Mouse (Mus musculus): Measurements from ENCODE around the gene Mrpl52.

Mrpl52 gene

DNA sequence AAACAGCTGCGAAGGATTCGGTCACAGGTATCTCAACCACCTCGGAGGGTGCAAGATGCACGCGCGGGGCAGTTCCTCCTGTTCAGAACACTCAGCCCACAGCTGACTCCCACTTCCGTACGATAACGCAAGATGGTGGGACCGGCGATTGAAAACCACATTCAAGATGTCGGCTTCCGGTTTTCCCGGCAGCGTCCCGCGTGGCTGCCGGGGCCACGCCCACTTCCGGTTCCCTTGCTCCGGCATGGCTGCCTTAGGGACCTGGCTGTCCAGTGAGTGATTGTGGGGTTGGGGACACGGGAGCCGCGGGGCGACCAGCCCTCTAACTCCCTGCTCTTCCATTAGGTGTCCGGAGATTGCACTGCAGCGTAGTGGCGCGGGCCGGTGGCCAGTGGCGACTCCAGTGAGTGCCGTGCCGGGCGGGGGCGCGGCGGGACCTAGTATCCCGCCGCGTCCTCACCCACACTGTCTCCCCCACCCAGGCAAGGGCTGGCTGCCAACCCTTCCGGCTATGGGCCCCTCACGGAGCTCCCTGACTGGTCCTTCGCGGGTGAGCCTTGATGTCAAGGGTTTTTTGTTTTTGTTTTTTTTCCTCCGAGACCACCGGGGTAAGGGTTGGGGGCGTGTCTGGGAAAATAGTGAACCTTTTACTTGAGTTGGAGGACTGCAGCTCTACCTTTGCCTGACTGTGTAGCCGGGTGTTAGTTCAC, at the start of gene Mrpl52:
Gene Mrpl52, plus strand, starts transcription at position 221 of the 710 bp plus-strand sequence.
- peak; percentile 95 for DNase-seq

DNA sequence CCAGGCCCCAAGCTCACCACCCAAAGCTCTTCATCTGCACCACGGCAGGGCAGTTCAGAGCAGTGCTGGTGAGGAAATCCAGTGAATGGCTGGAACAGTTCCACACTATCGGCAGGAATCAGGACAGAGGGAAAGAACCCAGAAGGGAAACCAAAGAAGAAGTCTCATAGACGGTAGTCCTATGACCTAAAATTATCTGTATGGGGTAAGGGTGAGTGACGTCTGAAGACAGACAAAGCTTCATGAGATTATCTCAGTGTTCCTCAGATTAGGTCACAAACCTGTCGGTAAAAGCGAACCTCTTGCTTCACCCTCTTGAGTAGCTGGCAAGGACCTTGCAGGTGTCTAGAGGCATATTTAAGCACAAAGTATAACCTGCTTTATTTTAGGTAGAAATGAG, 49.5 kb upstream of the Mrpl52 start:
- DNase-seq, result no peak

DNA sequence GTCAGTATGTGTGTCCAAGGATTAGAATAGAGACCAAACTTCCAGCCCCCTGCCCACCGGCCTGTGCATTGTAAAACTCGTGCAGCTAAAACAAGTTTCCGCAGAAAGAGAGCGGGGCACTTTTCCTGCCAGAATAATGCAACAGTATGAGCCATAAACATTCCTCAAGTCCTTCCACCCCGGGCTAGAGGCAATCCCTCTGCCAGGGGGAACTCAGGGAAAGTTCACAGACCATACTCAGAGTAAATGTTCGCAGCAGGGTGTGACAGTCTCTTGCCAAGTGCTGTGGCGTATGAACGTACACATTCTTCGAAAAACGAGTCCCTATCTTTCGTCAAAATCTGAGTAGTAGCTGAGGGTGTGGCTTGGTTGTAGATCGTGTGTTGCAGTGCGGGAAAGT, 47.1 kb upstream of the Mrpl52 start:
- no peak for DNase-seq

DNA sequence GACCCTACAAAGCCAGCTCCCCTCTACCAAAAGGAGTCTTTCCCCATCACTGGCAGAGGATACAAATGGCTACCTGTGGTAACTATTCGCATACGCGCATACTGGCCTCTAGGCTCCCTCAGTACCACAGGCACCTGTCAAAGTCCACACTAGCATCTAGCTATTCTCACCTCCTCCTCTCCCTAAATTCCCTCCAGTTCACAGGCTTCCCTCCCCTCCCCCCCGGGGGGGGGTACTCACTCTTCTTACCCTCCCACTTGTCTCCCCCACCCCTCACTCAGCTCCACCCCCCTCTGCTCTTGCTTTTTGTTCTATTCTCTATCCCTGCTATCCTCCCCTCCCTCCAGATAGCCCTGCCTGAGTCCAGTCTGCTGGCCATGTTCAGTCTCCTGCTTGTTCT, 46.1 kb upstream of the Mrpl52 start:
- DNase-seq, result no peak

DNA sequence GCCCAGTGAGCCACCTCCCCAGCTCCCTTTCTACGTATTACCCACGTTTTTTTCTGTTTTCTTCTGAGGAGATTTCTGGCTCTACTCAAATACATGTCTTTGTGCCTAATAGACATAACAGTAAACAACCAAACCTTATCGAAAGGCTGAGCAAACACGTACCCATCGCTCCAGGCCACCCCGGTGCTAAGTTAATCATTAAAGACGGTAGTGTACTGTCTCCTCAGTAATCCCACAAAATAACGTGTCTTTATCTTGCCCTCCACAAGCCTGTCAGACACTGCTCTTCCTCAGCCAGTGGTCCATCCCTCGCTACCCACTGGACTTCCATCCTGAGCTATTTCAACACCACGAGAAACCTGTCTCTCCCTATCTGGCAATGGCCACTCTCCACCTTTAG, 44.9 kb upstream of the Mrpl52 start:
- DNase-seq, result no peak

DNA sequence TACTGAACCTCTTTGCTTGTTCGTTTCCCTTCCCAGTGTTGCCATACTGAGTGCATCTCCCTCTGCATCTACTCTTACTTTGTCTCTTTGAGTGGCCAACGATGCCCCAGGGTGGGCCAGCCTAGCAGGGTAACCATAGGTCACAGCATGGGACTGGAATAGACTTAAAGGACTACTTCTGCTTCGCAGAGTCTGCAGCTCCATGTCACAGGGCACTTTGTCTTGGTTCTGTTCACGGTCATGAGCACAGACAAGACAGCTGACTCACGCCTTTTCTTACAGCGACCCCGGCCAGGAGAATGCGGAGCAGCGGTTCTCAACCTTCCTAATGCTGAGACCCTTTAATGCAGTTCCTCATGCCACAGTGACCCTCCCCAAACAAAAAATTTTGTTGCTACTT, 44.1 kb upstream of the Mrpl52 start:
- no peak for DNase-seq

DNA sequence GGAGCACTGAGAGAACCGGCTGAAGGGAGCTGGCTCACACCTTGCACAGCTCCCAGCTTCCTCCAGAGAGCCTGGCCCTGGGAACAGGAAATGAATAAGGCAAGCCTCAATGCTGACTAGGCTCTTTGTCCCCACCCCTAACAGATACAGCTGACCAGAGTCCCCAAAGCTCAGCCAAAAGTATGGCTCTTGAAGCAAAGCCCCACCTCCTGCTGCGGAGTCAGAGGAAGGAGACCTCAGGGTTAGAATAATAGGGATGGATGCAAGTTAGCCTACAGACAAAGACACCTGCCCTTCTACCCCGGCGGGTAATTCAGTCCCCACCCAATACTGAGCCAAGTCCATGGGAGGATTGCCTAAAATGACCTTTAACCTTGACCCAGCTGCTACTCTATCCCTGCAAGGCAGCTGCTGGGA, 43.3 kb upstream of the Mrpl52 start:
- no peak for DNase-seq

DNA sequence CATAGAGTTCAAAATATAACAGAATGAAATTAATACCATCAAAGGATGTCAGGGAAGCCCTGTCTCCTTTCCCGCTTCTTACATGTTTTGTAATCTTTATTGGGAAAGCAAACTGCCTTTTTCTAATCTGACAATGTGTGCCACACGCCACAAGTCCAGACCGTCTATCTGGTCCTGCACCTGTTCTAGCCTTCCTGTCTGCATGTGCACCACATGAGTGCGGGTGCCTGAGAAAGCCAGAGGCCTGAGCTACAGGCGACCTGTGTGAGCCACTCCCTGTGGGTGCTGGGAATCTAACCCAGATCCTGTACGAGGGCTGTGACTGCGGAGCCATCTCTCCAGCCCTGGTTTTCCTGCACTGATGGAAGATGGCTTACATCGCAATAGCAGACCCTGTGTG, 42.3 kb upstream of the Mrpl52 start:
- no peak for DNase-seq

DNA sequence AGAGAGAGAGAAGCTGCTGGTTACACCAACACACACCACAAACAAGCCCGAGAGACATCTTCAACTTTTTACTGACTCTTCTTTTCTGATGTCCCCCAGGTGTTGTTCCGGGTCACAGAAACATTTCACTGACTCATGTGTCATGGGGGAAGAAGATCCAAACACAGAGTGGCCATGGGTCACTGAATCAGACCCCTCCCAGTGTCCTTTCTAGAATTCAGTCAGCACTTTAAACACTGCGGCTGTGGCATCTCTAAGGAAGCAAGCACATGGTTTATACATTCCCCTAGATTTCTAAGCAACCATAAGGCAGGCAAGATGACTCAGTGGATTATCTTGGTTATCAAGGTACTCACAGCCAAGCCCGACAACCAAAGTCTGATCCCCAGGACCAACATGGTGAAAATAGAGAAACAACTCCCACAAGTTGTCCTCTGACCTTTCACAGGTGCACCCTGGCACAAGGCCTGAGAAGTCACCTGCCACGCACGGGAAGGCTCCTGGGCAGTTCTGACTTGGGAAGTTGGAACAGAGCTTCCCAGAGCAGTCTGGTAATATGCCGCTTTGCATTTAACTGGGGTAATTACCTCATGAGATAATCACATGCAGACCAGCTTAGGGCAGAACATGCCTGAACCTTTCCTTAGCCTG, 40.6 kb upstream of the Mrpl52 start:
- DNase-seq, result no peak

DNA sequence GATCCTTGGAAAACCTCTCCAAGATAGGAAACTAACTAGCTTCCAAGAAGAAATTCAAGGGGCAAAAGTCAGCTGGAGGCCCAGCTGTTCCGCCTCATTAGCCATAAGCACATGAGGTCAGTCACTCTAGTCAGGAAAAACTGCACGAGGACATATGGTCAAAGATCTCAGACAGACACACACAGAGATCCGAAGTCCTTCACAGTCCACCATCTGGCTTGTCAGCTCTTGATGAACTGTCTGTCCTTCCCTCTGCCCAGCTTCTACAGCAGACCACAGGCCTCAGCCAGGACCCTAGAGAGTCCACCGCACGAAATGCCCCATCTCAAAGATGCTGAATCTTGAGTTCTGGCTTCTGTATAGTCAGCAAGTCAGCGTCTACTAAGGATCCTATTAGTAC, 39.2 kb upstream of the Mrpl52 start:
- DNase-seq, result no peak

DNA sequence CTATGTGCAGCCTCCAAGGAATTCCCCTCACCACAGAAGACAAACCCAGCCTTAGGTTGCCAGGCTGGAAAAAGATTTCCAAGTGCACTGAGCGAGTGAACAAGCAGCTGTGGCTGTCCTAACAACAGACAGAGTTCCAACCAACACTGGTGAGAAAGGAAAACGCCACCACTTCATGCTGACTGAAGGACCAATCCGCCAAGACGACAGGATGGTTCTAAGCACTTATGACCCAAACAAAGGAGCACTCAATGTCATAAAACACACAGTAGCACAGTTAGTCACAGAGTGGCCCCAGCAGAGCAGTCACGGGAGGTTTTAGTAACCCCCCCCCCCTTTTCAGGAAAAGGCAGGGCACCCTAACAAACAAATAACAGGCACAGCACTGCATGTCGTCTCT, 35.9 kb upstream of the Mrpl52 start:
- DNase-seq, result no peak

DNA sequence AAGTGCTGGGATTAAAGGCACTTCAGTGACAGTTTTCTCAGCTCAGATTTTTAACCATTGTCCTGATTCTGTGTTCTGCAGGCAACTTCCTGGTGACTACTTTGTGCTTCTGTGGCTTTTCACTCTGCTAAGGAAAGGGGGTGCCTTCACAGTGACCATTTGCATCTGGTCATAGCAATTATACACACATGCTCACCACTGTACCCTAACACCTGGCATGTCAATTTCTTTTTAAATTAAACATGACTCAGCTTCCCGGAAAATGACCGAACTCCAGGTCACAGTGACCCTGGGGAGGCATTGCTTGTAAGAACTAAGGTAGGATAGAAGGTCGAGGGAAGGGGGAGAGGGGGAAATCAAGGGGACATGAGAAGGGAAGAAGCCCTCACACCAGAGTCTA, 32.9 kb upstream of the Mrpl52 start:
- DNase-seq, result no peak

DNA sequence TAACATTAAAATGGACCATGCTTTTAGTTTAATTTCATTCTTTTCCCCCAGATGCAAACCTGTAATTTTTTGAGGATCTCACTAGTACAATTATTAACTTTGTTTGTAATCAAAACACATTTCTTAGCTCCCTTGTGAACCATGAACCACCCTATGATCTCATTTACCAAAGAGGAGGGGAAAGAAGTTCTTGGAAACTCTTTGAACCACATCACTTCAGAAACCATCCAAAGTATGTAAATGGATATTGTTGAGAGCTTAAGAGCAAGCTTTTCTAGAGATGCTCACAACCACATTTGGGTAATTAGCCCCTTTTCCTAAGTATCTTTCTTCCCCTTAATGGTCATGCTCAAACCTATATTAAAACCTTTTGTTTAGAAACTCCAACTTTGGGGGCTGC, 32.4 kb upstream of the Mrpl52 start:
- DNase-seq, result no peak

DNA sequence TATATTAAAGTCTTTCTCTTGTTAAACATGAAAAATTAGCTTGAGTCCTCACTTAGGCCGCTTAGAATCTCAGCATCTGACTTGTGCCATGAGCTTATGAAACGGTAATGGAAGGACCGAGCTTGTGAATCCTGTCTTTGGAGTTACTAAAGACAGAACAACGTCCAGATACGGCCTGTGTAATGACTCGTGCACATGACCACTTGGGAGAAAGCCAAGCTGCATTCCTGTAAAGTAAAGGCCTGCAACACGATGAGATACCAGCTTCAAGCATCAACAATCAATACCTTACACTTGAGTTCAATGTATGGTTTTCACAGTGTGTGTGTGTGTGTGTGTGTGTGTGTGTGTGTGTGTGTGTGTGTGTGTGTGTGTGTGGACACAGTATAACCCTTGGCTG, 30.0 kb upstream of the Mrpl52 start:
- DNase-seq, result no peak

DNA sequence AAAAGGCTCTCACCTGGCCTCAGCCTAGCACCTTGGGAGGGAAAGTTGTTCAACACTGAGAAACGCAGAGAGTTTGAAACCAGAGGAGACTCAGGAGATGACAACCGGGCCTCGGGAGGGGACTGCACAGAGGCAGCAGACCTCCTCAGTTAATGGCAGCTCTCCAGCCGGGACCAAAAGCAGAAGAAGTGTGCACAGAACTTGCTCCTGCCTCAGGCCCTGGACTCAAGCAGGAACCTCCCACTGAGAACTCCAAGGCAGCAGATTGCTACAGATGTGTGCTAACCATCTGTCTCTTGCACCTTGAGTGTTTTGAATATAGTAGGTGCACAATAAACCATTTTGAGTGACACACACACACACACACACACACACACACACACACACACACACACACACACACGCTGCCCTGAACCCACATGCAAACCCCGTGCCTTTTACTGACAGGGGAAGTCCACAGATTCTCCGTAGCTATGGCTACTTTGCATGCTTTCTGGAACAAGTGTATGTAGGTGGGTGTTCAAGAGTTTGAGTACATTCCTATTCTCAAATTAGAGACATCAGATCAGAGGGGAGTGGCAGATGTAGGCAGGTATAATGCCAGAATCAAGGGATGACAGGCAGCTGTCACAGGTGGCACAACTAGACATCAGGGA, 28.7 kb upstream of the Mrpl52 start:
- DNase-seq, result no peak

DNA sequence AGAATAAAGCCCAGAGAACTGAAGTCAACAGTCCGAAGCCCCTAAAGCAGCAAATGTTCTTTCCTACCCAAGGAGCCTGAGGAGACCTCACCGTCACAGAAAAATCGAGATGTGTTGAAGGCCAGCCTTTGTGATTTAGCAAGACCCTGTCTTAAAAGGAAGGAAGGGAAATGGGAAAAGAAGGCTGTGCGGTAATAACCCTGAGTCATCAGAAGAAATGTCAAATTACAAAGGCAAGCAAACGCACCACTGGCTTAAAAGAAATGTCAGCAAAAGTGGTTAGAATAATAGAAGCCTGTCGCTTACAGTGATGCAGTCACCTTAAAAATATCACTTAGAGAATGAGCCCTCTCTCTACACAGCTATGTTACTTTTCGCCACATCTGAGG, 28.2 kb upstream of the Mrpl52 start:
- DNase-seq, result no peak

DNA sequence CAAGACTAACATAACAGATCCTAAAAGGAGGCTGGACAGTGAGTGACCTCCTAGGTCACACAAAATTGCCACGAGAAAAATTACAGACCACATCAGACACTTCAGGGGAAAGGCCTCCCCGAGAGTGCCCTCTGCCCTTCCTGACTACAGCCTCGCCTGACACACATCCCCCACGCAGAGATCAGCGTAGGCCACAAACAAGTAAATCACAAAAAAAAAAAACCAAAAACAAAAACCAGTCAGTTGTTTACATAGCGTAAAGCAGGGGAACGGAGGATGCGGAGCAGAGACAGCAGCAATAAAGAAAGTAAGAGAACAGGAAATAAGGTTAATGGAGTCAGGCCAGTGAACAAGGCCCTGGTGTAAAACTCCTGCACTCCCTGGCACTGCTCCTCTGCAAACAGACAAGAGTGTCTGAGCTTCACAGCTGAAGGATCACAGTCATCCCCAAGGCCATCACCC, 27.8 kb upstream of the Mrpl52 start:
- no peak for DNase-seq

DNA sequence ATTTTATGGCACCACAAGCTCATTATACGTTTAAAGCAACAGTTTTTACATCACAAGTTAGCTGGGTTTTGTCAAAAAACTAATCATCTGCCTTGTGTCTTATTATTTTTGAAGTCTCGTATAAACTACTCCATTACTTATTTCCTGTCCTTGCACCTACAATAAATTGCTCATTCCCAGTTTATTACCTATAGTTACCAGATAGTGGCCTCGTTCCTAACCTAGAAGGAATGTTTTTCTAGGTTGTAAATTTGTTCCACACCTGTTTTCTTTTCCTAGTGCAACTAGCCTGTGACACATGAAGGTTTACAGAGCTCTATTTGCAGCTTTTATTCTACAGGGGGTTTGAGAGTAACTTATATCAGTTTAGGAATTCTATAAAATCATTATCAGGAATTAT, 25.0 kb upstream of the Mrpl52 start:
- no peak for DNase-seq

DNA sequence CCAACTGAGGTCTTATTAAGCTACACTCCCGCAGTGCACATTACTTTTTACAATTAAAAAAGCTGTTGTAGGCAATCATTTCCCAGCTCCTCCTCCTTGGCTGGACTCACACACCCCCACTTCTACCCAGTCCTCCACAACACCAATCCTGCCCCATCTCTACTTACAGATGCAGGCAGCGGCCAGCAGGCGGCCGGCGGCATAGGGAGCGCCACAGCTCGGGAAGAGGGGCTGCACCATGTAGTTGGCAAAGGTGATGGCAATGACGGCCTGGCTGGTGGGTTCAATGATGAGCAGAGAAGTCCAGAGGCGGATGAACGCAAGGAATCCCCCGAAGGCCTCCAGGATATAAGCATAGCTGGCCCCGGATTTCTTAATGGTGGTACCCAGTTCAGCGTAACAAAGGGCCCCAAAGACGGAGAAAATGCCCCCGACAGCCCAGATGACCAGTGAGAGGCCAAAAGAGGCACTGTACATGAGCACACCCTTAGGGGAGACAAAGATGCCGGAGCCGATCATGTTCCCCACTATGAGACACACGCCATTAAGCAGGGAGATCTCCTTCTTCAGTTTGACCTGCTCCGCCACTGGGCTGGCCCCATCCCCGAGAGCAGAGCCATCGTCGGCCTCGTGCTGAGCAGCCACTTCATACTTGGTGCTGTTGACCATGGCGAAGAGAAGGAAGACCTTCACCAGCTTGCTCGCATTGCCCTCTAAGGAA, 18.2 kb upstream of the Mrpl52 start:
- DNase-seq, result peak; percentile 22

DNA sequence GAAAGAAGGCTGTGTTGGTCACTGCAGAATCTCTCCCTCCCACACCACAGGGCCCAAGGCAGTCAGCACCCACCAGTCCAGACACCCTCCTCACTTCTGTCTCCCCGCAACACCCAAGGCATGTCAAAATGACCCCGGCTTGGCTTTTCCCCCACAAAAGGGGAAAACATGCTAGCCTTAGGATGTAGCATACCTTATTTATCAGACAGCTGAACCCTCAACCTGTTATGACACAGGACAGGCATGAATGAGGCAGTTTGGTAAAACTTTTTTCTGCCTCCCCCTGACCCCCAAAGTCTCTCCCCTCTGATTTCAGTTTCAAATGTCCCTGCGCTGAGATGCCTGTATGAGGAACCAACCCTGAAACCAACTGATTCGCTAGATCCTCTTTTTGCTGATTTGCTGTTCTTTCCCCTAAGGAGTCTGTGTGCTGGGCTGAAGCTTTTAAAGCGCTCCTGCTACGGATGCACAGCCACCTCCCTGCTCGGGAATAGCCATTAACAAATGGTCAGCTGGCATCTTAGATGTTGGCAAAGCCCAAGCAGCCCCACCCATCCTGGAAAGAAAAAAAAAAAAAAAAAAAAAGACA, 17.6 kb upstream of the Mrpl52 start:
- DNase-seq, result peak; percentile 42

DNA sequence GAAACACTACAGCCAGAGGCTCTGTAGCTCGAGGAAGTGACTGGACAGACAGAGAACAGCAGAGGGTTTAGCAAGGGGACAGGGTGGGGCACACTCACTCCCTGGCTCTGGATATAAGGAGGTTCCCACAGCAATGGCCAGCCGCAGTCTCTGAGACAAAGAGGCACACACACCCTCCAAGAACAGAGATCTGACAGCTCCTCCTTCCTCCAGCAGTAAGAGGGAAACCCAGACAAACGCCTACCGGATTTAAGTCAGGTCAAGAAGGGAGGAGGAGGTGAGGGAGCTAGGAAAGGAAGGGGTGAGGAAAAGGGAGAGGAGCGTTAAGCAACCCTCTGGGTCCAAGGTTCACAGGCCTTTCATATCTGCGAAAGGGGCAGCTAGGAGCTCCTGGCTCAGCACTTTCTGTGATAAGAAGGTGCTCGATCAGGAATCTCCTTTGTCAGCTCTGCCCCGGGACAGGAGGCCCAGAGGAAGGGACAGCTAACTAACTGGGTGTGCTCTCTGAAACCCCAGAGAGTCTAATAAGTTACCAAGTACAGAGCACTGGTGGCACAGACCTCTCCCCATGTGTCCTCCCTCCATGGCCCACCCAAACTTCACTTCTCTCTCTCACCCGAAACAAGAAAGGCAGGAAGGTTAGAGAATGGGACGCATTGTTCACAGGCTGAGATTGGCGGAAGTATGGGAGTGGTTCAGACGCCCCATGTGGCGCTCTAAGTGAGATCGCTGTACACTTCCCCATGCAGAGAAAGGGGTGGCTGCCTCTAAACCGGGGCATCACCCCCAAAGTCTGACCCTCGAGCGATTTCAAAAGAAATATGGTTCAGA, 16.5 kb upstream of the Mrpl52 start:
- peak; percentile 69 for DNase-seq

DNA sequence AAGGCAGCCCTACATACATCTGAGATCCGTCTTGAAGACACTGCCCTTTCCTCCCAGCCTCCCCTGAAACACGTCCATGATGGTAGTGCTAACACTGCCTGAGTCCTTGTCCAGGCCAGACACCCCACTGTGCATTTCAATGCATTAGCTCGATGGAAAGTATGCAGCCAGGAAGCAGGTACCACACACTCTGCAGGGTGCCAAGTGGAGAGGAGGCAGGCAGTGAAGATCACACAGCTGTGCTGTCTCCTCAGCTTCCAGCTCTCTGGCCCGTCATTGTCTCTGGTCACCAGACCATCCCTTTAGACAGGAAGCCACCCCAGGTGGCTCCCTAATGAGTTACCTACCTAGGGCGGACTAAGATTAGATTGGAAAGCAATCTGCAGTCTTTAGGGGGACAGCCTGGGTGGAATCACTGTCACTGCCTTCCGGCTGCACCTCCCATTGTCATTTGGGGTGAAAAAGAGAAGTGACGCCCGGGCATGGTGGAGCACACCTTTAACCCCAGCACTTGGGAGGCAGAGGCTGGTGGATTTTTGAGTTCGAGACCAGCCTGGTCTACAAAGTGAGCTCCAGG, 14.6 kb upstream of the Mrpl52 start:
- DNase-seq, result no peak
